Mouse (Mus musculus) limb, embryonic 14.5 days (tissue): ENCODE results near the gene Rbl2. TPM values are rescaled to one million over a fixed set of nuclear protein-coding genes. Genes with fewer than 3 reads are reported as not detected.
A peak's percentile ranks its signal among the peaks of the same experiment; 100 is the strongest.

Experiments
- ATAC-seq: fragments of 200-750 bp; cut with Nextera tagmentation; 2 replicates; pipeline ENCODE4 v1.8.0; 2017; ENCODE audit warnings: low read depth, moderate number of reproducible peaks, moderate TSS enrichment; ENCODE audit not compliant: low FRiP score
- DNase-seq: peaks from one replicate; pipeline ENCODE4 v3.0.0-alpha.2; 2015; ENCODE audit warnings: low spot score
- H3K27ac ChIP-seq: fragments of 300-500 bp; sonication (generic); replicated peaks from 2 replicates; pipeline ENCODE4 v1.5.1; 2014; ENCODE audit warnings: low read depth, mild to moderate bottlenecking, low read length, moderate library complexity, mixed read lengths
- H3K27me3 ChIP-seq: fragments of 300-500 bp; sonication (generic); 2 replicates; pipeline ENCODE4 v1.6.1; 2014; ENCODE audit warnings: low read length, mixed read lengths; ENCODE audit not compliant: control insufficient read depth, insufficient read depth
- H3K36me3 ChIP-seq: fragments of 300-500 bp; sonication (generic); 2 replicates; pipeline ENCODE4 v1.6.1; 2014; ENCODE audit warnings: mild to moderate bottlenecking, low read length, moderate library complexity, mixed read lengths; ENCODE audit not compliant: control insufficient read depth, insufficient read depth
- H3K4me1 ChIP-seq: fragments of 300-500 bp; sonication (generic); 2 replicates; pipeline ENCODE4 v1.6.1; 2014; ENCODE audit warnings: antibody characterized with exemption, low read length, mixed read lengths; ENCODE audit not compliant: control insufficient read depth, insufficient read depth
- H3K4me2 ChIP-seq: fragments of 300-500 bp; sonication (generic); replicated peaks from 2 replicates; pipeline ENCODE4 v1.6.1; 2014; ENCODE audit warnings: low read depth, mild to moderate bottlenecking, low read length, moderate library complexity; ENCODE audit not compliant: severe bottlenecking
- H3K4me3 ChIP-seq: fragments of 300-500 bp; sonication (generic); replicated peaks from 2 replicates; pipeline ENCODE4 v1.5.1; 2014; ENCODE audit warnings: low read length
- H3K9ac ChIP-seq: fragments of 300-500 bp; sonication (generic); 2 replicates; pipeline ENCODE4 v1.6.1; 2014; ENCODE audit warnings: mild to moderate bottlenecking, low read depth, low read length, moderate library complexity; ENCODE audit not compliant: severe bottlenecking
- H3K9me3 ChIP-seq: fragments of 300-500 bp; sonication (generic); 2 replicates; pipeline ENCODE4 v1.6.1; 2016; ENCODE audit warnings: low read length; ENCODE audit not compliant: control insufficient read depth
- POLR2A ChIP-seq: fragments of 200-500 bp; IDR thresholded peaks from 2 replicates; pipeline ENCODE4 v1.8.0; 2012; ENCODE audit warnings: inconsistent platforms, mild to moderate bottlenecking, moderate library complexity, borderline replicate concordance; ENCODE audit not compliant: insufficient read depth, insufficient read length; ENCODE audit errors: extremely low read depth
- WGBS: fragments of 180-500 bp; shearing (Covaris S2); extraction: QIAGEN DNeasy Blood & Tissue Kit; methylation state at CpG from one replicate; pipeline ENCODE4 v1.1.7; 2014; 5-methylcytosine and 5-hydroxymethylcytosine counted together
- polyA plus RNA-seq, 2 experiments: library from polyadenylated mRNA; depleted of rRNA in 1 of 2; stranded (reverse) in 1 of 2; unstranded in 1 of 2; fragments of >200 nt; fragmentation: Nextera tagmentation in 1 of 2; extraction: Ambion mirVana in 1 of 2; gene quantifications; 2 replicates each; pipeline versions ENCODE4 v1.2.1 to v1.2.3; 2012 to 2014

The Rbl2 gene
- polyA plus RNA-seq, 2 experiments: 20.3 to 22.3 TPM

- no peaks in the 10 kb centered on the region for H3K27me3 ChIP-seq
- no peak overlapping the region for H3K9ac ChIP-seq
- TF ChIP-seq POLR2A: no peak
- no peak for ATAC-seq
- no peak overlapping the region for H3K4me2 ChIP-seq
- H3K4me3 ChIP-seq: no peak overlapping the region
- no peaks in the 10 kb centered on the region for H3K9me3 ChIP-seq
- peaks cover 9% of the 10 kb centered on the region for H3K4me1 ChIP-seq
- DNase-seq: no peak
- no peaks in the 10 kb centered on the region for H3K36me3 ChIP-seq
- WGBS: 65% methylated on average over 14 of the region's 14 CpGs
- H3K27ac ChIP-seq: no peak overlapping the region
These were observed 65.7 kb downstream of the Rbl2 start for GRCm38 (mm10) chr8:91135308-91136181.

GRCm38 (mm10) chr8:91140828-91141227 is 71.0 kb downstream of the Rbl2 start:
- Histone ChIP-seq H3K4me3 (no peak overlapping the region), H3K4me1 (no peaks in the 10 kb centered on the region), H3K27me3 (no peaks in the 10 kb centered on the region), H3K9me3 (no peaks in the 10 kb centered on the region), H3K4me2 (no peak overlapping the region), H3K36me3 (no peaks in the 10 kb centered on the region), H3K27ac (no peak overlapping the region), H3K9ac (no peak overlapping the region)
- ATAC-seq: no peak
- no peak for DNase-seq
- WGBS: 91% methylated on average over 4 of the region's 4 CpGs
- TF ChIP-seq POLR2A: no peak

GRCm38 (mm10) chr8:91147715-91148114 is 77.9 kb downstream of the Rbl2 start:
- TF ChIP-seq POLR2A: no peak
- Histone ChIP-seq H3K27me3 (no peaks in the 10 kb centered on the region), H3K9me3 (no peaks in the 10 kb centered on the region), H3K4me1 (peaks cover 5% of the 10 kb centered on the region; the same call in 1 of the 2 replicates), H3K27ac (no peak overlapping the region), H3K4me2 (no peak overlapping the region), H3K36me3 (no peaks in the 10 kb centered on the region), H3K4me3 (no peak overlapping the region), H3K9ac (no peak overlapping the region)
- WGBS: 9% methylated on average over 6 of the region's 6 CpGs
- ATAC-seq (no peak), DNase-seq (peak; percentile 74)

- Histone ChIP-seq H3K27ac (no peak overlapping the region), H3K4me3 (no peak overlapping the region), H3K36me3 (no peaks in the 10 kb centered on the region), H3K4me1 (peaks cover 5% of the 10 kb centered on the region; the same call in 1 of the 2 replicates), H3K4me2 (no peak overlapping the region), H3K27me3 (no peaks in the 10 kb centered on the region), H3K9ac (no peak overlapping the region), H3K9me3 (no peaks in the 10 kb centered on the region)
- DNase-seq (peak; percentile 13), ATAC-seq (peak; percentile 19; the same call in 1 of the 2 replicates)
- WGBS: 30% methylated on average over 15 of the region's 15 CpGs
- no peak for TF ChIP-seq POLR2A
These were observed 78.9 kb downstream of the Rbl2 start for GRCm38 (mm10) chr8:91148643-91149178.

GRCm38 (mm10) chr8:91149298-91149697 is 79.4 kb downstream of the Rbl2 start:
- H3K27me3 ChIP-seq: no peaks in the 10 kb centered on the region
- no peak overlapping the region for H3K4me2 ChIP-seq
- H3K4me1 ChIP-seq: peaks cover 5% of the 10 kb centered on the region; the same call in 1 of the 2 replicates
- H3K27ac ChIP-seq: no peak overlapping the region
- H3K4me3 ChIP-seq: no peak overlapping the region
- H3K9ac ChIP-seq: no peak overlapping the region
- TF ChIP-seq POLR2A: no peak
- no peaks in the 10 kb centered on the region for H3K36me3 ChIP-seq
- DNase-seq (no peak), ATAC-seq (no peak)
- WGBS: 65% methylated on average over 3 of the region's 3 CpGs
- no peaks in the 10 kb centered on the region for H3K9me3 ChIP-seq
